Mouse (Mus musculus): ENCODE data around the gene Csnk2b. TPM values are rescaled to one million over a fixed set of nuclear protein-coding genes. Genes with fewer than 3 reads are reported as not detected.
A peak's percentile ranks its signal among the peaks of the same experiment; 100 is the strongest.

The Csnk2b gene
- 100 to 1,000 TPM; 145 to 170 TPM for total RNA-seq (2021)
- long read RNA-seq, experiment 1, transcript Csnk2b-201 (7 exons, 961 nt): major isoform, 61 of 73 reads
- long read RNA-seq, experiment 1, partial matches to known transcripts: 10 of 73 reads
- long read RNA-seq, experiment 1, other reads (novel, unspliced or antisense): 1 of 73 reads
- long read RNA-seq, experiment 2, transcript Csnk2b-201 (7 exons, 961 nt): major isoform, 89 of 101 reads
- long read RNA-seq, experiment 2, partial matches to known transcripts: 5 of 101 reads
- long read RNA-seq, experiment 2, other reads (novel, unspliced or antisense): 7 of 101 reads

DNA sequence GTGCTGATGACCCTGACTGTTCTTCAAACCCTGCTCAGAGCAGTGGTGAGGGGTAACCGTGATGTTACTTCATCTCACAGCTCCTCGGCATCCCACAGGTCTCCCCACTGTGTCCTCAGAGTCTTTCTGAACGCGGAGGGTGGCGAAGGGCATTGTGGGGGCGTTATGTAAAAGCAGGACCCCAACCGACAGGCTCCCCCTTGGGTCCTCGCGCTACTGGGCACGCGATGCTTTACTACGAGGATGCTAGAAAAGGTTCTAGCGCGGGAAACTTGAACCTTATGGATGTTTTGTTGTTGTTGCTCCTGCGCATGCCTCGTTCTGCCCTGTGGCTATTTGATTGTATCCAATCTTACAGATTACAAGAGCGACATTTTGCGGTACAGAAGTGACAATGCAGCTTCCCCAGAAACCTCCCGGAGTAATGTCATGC is at the start of gene Csnk2b:
Csnk2b (minus strand) TSS at position 183 of the 433 bp plus-strand sequence.
- peak in 1 of 2 experiments; percentile 37 for DNase-seq
- intact Hi-C loops (cut with DNase I): no loop called here

DNA sequence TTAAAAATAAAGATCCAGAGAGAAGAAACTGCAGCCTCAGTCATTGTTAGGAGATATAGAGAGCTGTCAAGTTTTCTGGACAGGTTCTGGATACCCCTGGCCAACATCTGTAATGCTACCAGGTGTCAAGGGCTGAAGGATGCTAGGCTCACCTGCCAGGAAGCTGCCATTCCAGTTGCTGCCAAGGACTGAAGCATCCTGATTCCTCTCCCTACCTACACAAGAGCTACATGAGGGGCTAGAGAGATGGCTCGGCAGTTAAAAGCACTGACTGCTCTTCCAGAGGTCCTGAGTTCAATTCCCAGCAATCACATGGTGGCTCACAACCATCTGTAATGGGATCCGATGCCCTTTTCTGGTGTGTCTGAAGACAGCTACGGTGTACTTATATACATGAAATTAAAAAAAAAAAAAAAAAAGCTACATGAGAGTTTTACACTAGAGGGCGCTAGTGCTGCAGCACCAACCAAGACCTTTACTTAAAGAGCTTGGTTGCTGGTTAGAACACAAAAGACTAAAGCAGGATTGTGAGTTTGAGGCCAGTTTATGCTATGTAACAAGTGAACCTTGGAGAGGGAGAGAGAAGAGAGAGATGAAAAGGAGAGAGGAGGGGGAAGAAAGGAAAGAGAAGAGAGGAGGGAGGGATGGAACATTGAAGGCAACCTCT is 46.8 kb upstream of the Csnk2b start:
- no peak for DNase-seq
- intact Hi-C loops (cut with DNase I): no loop called here

DNA sequence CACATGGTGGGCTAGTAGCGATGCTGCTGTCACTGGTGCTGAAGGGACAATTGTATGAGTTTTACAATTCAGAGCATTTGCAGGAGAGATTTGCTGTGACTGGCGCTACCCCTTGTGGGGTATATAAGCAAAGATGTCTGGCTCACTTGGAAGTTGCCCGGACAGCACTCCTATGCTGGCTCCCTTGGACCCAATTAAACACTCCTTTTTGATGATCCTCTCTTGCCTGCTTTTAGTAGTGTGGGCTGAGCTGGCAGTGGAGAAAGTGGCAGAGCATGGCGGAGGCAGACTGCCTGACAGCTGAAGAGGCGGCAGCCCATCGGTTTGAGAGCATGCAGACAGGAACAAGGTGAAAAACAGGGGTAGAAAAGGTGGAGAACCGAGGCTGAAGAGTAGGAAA is 45.9 kb upstream of the Csnk2b start:
- intact Hi-C loops (cut with DNase I): no loop called here
- no peak for DNase-seq

DNA sequence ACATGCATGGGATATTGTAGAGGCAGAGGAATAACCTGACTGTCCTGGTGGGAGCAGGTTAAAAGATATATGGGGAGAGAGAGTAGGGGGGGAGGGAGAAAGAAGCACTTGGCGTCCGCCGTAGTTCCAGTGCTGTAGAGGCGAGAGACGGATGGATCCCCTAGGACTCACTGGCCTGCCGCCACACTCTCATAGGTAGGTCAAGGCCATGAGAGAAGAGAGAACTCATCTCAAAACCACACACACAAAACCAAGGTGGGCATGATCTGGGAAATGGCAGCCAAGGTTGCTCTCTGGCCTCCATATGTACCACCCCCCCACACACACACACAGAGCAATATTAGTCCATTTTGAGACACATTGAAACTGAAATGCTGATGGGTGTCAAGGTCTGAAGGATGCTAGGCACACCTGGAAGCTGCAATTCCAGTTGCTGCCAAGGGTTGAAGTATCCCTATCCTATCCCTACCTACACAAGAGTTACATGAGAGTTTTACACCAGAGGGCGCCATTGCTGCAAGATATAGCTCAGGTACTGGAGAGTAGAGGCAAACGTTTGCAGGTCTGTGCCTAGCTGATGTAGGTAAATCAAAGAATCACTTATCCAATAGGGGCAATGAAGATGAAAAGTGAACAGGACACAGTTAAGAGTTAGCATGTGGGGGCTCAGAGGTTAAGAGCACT is 44.6 kb upstream of the Csnk2b start:
- DNase-seq: no peak
- intact Hi-C loops (cut with DNase I): no loop called here

DNA sequence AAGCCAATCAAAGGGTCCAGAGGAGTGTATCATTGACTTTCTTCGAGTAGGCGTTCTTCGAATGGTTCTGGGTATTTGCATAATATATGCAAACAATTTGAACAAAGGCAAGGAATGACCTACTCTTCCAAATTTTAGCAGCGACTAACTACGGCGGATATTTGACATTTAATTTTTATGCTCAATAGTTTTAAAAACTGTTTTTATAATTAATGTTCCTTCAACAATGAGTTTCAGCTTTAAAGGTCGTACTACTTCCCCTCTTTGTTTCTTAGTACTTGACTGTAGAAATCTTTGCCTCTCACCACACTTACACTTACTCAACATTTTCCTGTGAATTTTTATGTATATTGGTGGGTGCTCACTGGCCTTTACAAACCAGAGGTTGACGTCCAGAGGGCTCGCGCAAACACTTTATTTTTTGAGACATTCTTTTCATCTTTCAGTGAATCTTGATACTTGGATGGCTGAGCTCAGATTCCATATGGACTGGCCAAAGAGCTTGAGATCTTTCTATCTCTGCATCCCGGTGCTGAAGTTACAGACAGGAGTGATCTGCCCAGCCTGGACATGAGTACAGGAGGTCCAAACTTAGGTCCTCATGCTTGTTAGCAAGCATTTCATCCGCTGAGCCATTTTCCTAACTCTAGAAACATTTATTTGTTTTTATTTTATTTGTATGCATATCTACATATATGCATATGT is 43.8 kb upstream of the Csnk2b start:
- intact Hi-C loops (cut with DNase I): no loop called here
- no peak for DNase-seq

DNA sequence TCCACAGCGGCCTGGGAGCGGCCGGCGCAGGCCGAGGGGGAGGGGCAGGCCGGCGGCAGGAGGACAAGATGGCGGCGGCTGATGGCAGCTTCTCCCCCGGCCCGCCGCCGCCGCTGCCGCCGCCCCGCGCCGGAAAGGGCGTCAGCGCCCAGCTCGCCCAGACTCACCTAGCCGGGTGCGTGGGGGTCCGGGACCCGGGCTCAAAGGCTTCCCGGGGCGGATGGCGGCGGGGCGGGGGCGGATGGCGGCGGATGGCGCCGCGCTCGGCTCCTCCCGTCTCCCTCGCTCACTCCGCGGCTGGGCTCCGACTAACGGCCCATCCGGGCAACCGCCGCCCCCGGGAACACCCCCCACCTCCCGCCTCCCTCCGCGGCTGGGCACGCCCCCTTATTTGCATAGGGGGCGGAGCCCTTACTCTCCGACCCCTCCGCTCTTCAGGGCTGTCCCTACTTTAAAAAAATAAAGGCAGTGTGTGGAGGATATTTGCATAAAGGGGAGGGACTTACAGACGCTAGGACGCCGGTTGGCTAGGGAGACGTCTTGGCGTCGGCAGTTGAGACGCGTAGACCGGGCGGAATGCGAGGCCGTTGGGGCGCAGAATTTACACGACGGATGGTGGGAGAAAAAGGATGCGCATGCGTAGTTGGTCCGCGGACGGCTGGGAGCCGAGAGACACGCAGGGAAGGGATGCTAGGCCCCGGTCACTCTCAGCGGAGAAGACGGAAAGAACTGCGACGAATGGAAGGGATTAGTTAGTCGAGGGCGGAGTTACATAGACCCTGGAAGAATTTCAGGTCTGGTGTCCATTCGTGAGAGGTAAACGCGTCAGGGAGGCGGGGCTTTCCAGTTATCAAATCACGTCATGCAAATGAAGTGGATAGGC is 43.0 kb upstream of the Csnk2b start, which contains the start of gene Prrc2a:
Prrc2a (minus strand) TSS at position 330 of the 883 bp plus-strand sequence.
- intact Hi-C loops (cut with DNase I): no loop called here
- peak; percentile 97 to 98 for DNase-seq

DNA sequence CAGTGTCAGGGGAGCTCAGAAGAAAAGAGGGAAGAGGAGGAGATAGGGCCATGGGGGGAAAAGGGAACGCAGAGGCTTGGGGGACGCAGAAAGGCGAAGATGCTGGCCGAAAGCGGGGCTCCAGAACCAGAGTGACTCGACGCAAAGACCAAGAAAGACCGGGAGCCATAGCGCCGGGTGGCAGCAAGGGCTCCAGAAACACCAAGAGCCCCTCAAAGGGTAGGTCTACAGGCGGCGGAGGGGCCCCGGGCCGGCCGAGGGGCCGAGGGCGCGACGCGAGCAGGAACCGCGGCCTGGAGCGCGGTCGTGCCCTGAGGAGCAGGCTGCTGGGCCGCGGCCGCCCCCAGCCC is 42.3 kb upstream of the Csnk2b start:
- intact Hi-C loops (cut with DNase I): no loop called here
- DNase-seq: no peak

DNA sequence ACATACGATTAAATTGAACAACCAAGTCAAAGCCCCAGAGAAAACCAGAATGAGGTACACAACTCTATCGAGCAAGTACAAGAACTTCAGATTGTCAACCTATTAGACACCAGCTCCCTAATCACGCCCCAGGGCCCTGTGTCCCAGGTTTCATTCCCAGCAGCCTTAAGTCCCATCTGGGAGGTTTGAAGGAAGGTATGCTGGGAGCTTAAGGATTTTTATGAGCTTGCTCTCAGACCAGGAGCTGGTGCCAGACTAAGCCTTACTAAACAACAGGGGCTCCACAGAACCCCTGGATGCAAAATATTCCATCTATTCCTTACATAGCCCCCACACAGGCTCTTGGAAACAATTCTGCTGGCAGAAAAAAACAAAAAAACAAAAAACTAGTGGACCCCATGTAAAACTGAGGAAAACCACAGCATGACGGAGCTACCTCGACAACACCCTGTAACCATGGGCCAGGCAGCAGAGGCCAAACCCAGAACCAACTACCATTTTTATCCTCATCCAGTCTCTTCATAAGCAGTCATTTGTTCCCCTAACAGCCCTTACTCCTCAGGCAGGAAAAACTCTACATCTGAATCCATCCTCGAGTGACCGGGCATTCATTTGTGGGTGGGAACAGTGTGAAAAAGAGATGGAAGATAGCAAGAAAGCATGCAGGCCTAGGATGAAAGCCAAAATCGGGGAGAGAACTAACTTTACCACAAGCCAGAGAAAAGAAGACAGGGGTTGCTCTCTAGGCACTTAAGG is 41.7 kb upstream of the Csnk2b start:
- intact Hi-C loops (cut with DNase I): no loop called here
- no peak for DNase-seq

DNA sequence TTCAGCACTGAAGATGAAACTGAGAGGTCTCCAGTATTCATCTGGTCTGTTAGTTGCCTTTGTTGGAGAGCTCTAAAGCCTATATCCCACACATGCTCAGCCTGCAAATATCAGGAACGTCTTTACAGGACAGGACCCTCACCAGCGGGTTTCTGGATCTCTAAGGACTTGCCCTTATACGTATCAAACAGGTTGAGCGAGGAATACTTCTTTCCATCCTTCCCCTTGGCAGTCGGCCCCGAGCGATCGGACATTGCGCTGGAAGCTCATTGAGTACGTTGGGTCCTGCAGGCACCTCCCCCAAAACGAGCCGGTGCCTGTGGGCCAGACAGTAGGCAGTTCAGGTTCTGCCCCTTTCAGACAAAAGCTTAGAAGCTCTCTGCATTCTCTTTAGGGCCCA is 40.9 kb upstream of the Csnk2b start:
- no peak for DNase-seq
- intact Hi-C loops (cut with DNase I): no loop called here

DNA sequence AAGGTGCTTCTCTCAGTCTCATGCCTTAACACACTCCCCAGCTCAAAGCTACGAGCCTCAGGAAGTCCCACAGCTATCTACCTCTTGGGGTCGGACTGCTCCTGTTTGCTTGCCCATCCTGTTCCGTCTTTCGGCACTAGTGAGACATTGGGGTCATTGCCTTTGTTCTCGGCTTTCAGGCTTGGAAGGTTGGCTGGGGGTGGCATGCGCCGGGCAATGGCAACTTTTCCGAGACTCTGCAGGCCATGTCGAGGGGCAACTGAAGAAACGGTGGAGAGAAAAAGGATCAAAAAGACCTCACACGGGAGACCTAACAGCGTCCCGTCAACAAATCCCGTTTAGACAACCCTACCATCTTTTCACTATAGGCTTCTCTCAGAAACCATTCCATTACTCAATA is 40.3 kb upstream of the Csnk2b start:
- no peak for DNase-seq
- intact Hi-C loops (cut with DNase I): no loop called here

DNA sequence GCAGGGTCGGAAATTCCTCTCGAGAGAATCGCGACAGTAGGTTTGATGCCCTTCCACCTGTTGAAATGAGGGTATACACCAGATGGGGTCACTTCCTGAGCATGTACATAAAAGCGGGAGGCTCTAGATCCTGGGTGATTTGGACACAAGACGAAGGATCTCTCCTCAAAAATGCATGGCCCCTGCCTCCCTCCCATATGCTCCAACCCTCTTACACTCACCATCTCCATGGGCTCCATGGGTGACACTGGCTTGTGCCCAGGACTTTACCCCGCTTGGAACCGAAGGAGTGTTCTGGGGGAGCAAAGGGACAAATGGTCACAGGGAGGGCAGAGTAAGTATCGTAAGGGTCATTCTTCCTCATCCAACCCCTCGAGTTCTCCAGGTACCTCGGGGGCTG is 39.6 kb upstream of the Csnk2b start:
- intact Hi-C loops (cut with DNase I): loop anchor here (2.0 kb wide), 1 partner anchor 17 kb away; no protein-coding TSS in a partner anchor
- DNase-seq: no peak

DNA sequence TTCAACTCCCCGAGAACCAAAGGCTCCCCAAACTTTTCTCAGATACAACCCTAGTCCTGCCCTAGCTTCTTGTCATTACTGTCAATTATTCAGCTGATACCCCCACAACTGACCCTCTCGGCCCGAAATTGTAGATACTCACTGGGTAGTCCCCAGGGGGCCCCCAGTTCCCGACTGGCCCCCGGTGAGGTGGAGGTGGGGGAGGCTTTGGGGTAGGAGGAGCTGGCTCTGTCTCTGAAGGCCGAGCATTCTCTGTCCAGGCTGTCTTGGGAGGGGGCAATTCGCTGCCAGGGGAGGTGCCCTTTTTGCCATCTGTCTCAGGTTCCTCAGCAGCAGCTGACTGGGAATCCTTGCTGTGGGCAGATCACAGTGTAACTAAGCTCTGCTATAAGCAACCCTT is 37.8 kb upstream of the Csnk2b start:
- intact Hi-C loops (cut with DNase I): loop anchor here (2.0 to 10.0 kb wide), 2 partner anchors 15 to 1045 kb away; partner anchors contain the start of gene H2-DMa
- no peak for DNase-seq

DNA sequence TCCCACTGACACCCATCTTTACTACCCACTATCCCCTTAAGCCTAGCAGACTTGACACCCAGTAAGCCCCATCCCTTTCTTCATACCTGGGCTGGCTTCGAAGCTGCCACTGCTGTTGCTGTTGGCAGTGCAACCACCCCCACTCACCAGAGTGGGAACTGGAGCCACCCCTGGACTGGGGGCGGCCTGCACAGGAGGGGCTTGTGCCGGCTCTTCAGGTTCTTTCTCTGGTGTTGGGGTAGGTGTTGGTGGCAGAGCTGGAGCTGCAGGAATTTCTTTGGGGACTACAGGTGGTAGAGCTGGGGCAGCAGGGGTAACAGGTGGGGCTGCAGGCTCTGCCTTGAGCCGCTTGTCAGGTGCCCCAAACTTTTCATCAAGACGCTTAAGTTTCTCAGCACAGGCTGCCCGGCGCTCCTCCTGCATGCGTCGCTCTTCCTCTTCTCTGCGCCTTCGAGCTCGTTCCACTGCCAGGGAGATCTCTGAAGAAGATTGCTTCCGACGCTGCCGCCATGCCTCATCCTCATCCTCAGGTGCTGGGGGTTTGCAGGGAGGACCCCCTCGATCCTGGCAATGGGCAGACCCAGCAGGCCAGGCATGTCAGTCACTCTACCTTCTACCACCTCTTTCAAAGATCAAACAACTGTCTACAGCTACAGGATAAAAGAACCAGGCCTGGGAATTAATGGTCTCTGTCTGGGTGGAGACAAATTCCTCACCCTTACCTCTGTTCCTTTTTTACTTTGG is 37.2 kb upstream of the Csnk2b start:
- DNase-seq: no peak
- intact Hi-C loops (cut with DNase I): loop anchor here (10.0 kb wide), 1 partner anchor 1044 kb away; the partner anchor contains the start of gene H2-DMa

DNA sequence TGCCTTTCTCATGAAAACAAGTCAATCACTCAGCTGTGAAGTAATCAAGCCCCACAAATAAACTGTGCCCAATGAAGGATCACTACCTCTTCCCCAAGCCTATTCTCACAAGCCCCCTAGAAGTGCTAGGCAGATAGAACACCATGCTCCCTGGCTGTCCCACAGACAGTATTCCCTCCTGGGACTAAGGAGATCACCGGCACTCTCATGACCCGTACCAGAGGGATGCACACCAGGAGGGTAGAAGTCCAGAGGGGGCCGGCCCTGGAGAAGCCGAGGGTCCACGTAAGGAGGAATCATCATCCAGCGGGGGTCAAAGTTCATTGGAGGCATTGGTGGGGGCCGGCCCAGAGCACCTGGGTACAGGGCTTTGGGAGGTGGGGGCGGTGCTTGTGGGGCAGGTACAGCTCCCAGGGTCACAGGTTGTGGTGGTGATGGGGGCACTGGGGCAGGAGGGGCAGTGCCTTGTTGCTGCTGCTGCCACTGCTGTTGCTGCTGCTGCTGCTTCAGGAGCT is 35.9 kb upstream of the Csnk2b start:
- intact Hi-C loops (cut with DNase I): loop anchor here (10.0 kb wide), 1 partner anchor 1043 kb away; the partner anchor contains the start of gene H2-DMa
- DNase-seq: no peak

DNA sequence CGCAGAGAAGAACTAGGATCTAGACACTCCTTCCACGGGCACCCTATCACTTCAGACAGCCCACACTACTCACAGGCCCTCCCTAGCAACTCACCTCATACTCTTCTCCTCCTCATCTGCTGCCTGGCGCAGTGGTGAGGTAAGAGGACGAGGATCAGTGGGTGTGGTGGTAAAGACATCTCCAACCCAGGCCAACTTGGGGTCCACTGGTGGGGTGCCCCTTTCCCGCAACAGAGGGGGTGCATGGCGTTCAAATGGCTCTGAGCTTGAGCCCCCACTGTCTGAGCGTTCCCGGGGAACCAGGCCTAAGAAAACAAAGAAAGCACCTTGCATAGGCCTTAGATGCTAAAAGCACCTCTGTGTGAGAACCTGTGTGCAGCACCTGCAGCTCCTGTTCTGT is 35.4 kb upstream of the Csnk2b start:
- no peak for DNase-seq
- intact Hi-C loops (cut with DNase I): loop anchor here (10.0 kb wide), 1 partner anchor 1042 kb away; the partner anchor contains the start of gene H2-DMa

DNA sequence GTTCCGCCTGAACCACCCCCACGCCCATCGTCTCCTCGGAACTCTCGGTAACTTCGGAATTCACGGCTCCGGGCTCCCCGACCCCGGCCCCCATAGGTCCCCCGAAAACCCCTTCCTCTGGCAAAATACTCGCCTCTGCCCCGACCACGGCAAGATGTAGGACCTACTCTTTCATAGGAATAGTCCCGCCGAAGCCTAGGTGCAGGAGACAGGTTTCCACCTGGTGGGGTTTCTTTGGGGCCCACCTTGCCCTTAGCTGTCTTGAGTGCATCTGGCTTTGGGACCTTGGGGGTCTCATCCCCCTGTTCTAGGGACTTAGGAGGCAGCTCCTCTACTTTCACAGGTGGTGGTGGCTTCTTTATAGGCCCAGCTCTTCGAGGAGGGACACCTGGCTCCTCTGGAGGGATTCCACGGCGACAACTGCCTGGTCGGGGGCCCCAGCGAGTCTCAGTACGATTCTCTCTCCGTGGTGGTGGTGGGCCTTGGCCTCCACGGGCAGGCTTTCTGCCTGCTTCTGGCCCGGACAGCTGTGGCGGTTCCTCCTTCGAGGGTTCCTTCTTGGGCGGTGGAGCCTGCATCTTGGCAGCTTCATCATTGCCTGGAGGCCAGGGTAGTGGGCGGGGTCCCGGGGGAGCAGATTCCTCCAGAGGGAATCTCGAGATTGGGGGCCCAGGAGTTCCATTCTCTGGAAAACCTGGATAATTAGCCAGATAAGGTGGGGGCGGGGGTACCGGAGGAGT is 34.8 kb upstream of the Csnk2b start:
- intact Hi-C loops (cut with DNase I): loop anchor here (10.0 kb wide), 1 partner anchor 1042 kb away; the partner anchor contains the start of gene H2-DMa
- DNase-seq: no peak

DNA sequence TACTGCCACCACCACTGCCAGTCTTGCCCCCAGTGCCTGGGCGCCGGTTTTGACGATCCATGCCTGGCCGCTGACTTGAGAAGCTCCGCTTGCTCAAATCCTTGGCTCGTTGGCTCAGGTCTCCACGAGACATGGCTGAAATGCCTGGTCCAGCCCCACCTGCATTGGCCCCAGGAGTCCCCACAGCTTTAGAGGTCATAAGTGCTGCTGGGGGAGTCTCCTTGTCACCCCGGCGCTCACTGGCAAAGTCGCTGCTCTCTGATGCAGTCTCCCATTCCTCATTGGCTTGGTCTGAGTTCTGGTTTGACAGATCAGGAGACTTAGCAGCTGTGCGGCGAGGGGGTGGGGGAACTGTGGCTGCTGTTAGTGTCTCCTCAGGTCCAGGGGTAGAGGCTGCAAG is 33.6 kb upstream of the Csnk2b start:
- peak in 1 of 2 experiments; percentile 11 for DNase-seq
- intact Hi-C loops (cut with DNase I): loop anchor here (10.0 kb wide), 1 partner anchor 1041 kb away; the partner anchor contains the start of gene H2-DMa
